Mouse (Mus musculus) lung, postnatal 0 days (tissue): ENCODE measurements around the gene Prkg2. TPM values are rescaled to one million over a fixed set of nuclear protein-coding genes. Genes with fewer than 3 reads are reported as not detected.
A peak's percentile ranks its signal among the peaks of the same experiment; 100 is the strongest.

Experiments used
- ATAC-seq: fragments of 200-750 bp; cut with Nextera tagmentation; 2 replicates; pipeline ENCODE4 v1.8.0; 2017; ENCODE audit warnings: moderate library complexity
- DNase-seq: peaks from one replicate; pipeline ENCODE4 v3.0.0-alpha.2; 2016; ENCODE audit warnings: low spot score
- H3K27ac ChIP-seq: fragments of 300-500 bp; sonication (generic); 2 replicates; pipeline ENCODE4 v1.5.1; 2014; ENCODE audit warnings: antibody characterized with exemption, mild to moderate bottlenecking, low read length, mixed read lengths
- H3K27me3 ChIP-seq: fragments of 300-500 bp; sonication (generic); replicated peaks from 2 replicates; pipeline ENCODE4 v1.6.1; 2014; ENCODE audit warnings: low read length, mixed read lengths; ENCODE audit not compliant: insufficient read depth
- H3K36me3 ChIP-seq: fragments of 300-500 bp; sonication (generic); 2 replicates; pipeline ENCODE4 v1.6.1; 2014; ENCODE audit warnings: low read length, mixed read lengths; ENCODE audit not compliant: insufficient read depth
- H3K4me1 ChIP-seq: fragments of 300-500 bp; sonication (generic); 2 replicates; pipeline ENCODE4 v1.6.1; 2014; ENCODE audit warnings: antibody characterized with exemption, low read depth, low read length, mixed read lengths; ENCODE audit not compliant: insufficient read depth
- H3K4me2 ChIP-seq: fragments of 300-500 bp; sonication (generic); replicated peaks from 2 replicates; pipeline ENCODE4 v1.6.1; 2014; ENCODE audit warnings: low read depth, mild to moderate bottlenecking, low read length, moderate library complexity, mixed read lengths
- H3K4me3 ChIP-seq: fragments of 300-500 bp; sonication (generic); 2 replicates; pipeline ENCODE4 v1.5.1; 2014; ENCODE audit warnings: low read depth, low read length
- H3K9ac ChIP-seq: fragments of 300-500 bp; sonication (generic); replicated peaks from 2 replicates; pipeline ENCODE4 v1.6.1; 2014; ENCODE audit warnings: low read depth, mild to moderate bottlenecking
- H3K9me3 ChIP-seq: fragments of 300-500 bp; sonication (generic); 2 replicates; pipeline ENCODE4 v1.6.1; 2016; ENCODE audit warnings: low read length, mixed read lengths
- CTCF ChIP-seq: IDR thresholded peaks from 2 replicates; pipeline ENCODE4 v1.5.1; 2016; ENCODE audit warnings: antibody characterized with exemption, mild to moderate bottlenecking
- EP300 ChIP-seq: IDR thresholded peaks from 2 replicates; pipeline ENCODE4 v1.6.1; 2016; ENCODE audit warnings: antibody characterized with exemption, mild to moderate bottlenecking, control low read depth
- WGBS: fragments of 180-500 bp; shearing (Covaris S2); extraction: QIAGEN DNeasy Blood & Tissue Kit; methylation state at CpG from one replicate; pipeline ENCODE4 v1.1.7; 2014; 5-methylcytosine and 5-hydroxymethylcytosine counted together
- polyA plus RNA-seq: library from polyadenylated mRNA; unstranded; fragments of >200 nt; fragmentation: Nextera tagmentation; extraction: Ambion mirVana; gene quantifications from 2 replicates; pipeline ENCODE4 v1.2.1, GENCODE M21; 2015

Prkg2 gene
- polyA plus RNA-seq, 1 experiment from 2014 or later: 9.2 TPM

- Histone ChIP-seq H3K4me1 (no peaks in the 10 kb centered on the region), H3K4me2 (no peak overlapping the region), H3K36me3 (no peaks in the 10 kb centered on the region), H3K27me3 (no peaks in the 10 kb centered on the region), H3K9me3 (no peaks in the 10 kb centered on the region), H3K4me3 (no peak overlapping the region), H3K27ac (no peak overlapping the region), H3K9ac (no peak overlapping the region)
- TF ChIP-seq CTCF (no peak), EP300 (no peak)
- no peak for ATAC-seq
- no peak for DNase-seq
- WGBS: 73% methylated on average over 5 of the region's 5 CpGs
Measured at GRCm38 (mm10) chr5:98900926-98901325, 136.2 kb downstream of the Prkg2 start.

GRCm38 (mm10) chr5:98897946-98898345 is 139.2 kb downstream of the Prkg2 start:
- Histone ChIP-seq H3K4me2 (no peak overlapping the region), H3K9ac (no peak overlapping the region), H3K4me3 (no peak overlapping the region), H3K4me1 (no peaks in the 10 kb centered on the region), H3K27me3 (no peaks in the 10 kb centered on the region), H3K9me3 (no peaks in the 10 kb centered on the region), H3K36me3 (no peaks in the 10 kb centered on the region), H3K27ac (no peak overlapping the region)
- ATAC-seq (no peak), DNase-seq (no peak)
- TF ChIP-seq EP300 (no peak), CTCF (no peak)

GRCm38 (mm10) chr5:98894281-98894680 is 142.9 kb downstream of the Prkg2 start:
- no peak for DNase-seq
- Histone ChIP-seq H3K9me3 (no peaks in the 10 kb centered on the region), H3K4me3 (no peak overlapping the region), H3K4me2 (no peak overlapping the region), H3K9ac (no peak overlapping the region), H3K36me3 (no peaks in the 10 kb centered on the region), H3K27ac (no peak overlapping the region), H3K27me3 (no peaks in the 10 kb centered on the region), H3K4me1 (no peaks in the 10 kb centered on the region)
- TF ChIP-seq EP300: no peak
- no peak for ATAC-seq
- WGBS: 57% methylated on average over 3 of the region's 3 CpGs

- WGBS: 77% methylated on average over 2 of the region's 2 CpGs
- H3K27ac ChIP-seq: no peak overlapping the region
- no peak overlapping the region for H3K4me3 ChIP-seq
- no peaks in the 10 kb centered on the region for H3K36me3 ChIP-seq
- no peaks in the 10 kb centered on the region for H3K4me1 ChIP-seq
- no peak overlapping the region for H3K9ac ChIP-seq
- no peaks in the 10 kb centered on the region for H3K27me3 ChIP-seq
- DNase-seq (peak; percentile 57), ATAC-seq (0 out of 2 replicates have a peak, but pooled peaks have one; percentile 16)
- H3K9me3 ChIP-seq: no peaks in the 10 kb centered on the region
- TF ChIP-seq EP300: no peak
- no peak for TF ChIP-seq CTCF
- no peak overlapping the region for H3K4me2 ChIP-seq
Measured at GRCm38 (mm10) chr5:98890544-98891050, 146.6 kb downstream of the Prkg2 start.

GRCm38 (mm10) chr5:98882096-98882495 is 155.1 kb downstream of the Prkg2 start:
- Histone ChIP-seq H3K27ac (no peak overlapping the region), H3K4me3 (no peak overlapping the region), H3K9ac (no peak overlapping the region), H3K36me3 (no peaks in the 10 kb centered on the region), H3K4me1 (no peaks in the 10 kb centered on the region), H3K27me3 (no peaks in the 10 kb centered on the region), H3K9me3 (no peaks in the 10 kb centered on the region), H3K4me2 (no peak overlapping the region)
- no peak for ATAC-seq
- DNase-seq: no peak
- TF ChIP-seq CTCF: no peak
- WGBS: 45% methylated on average over 3 of the region's 3 CpGs

Other genes with a start within 250 kb of the Prkg2 start
- 6.8 and 10.8 TPM in 2 replicates for gene Bmp3, start 182.9 kb downstream of the Prkg2 start, polyA plus RNA-seq